Mouse (Mus musculus) liver, adult 2 months (tissue): ENCODE measurements around the gene Med26. TPM values are rescaled to one million over a fixed set of nuclear protein-coding genes. Genes with fewer than 3 reads are reported as not detected.

Experiments
- DNase-seq: peaks from one replicate; pipeline ENCODE4 v3.0.0-alpha.2; 2011; ENCODE audit warnings: low read depth, low spot score; ENCODE audit errors: extremely low read depth
- H3K27ac ChIP-seq: fragments of 200-500 bp; replicated peaks from 2 replicates; pipeline ENCODE4 v1.5.1; 2012; ENCODE audit warnings: low read depth, mild to moderate bottlenecking, control low read depth, inconsistent platforms, low read length; ENCODE audit not compliant: insufficient read depth
- H3K27me3 ChIP-seq: fragments of 200-500 bp; 2 replicates; pipeline ENCODE4 v1.6.1; 2012; ENCODE audit warnings: mild to moderate bottlenecking, moderate library complexity, low read length, inconsistent platforms; ENCODE audit not compliant: control insufficient read depth, insufficient read depth
- H3K36me3 ChIP-seq: fragments of 200-500 bp; 2 replicates; pipeline ENCODE4 v1.6.1; 2012; ENCODE audit warnings: low read length, inconsistent platforms; ENCODE audit not compliant: control insufficient read depth, insufficient read depth
- H3K4me1 ChIP-seq: fragments of 200-500 bp; 2 replicates; pipeline ENCODE4 v1.6.1; 2011; ENCODE audit warnings: low read length; ENCODE audit not compliant: control insufficient read depth, insufficient read depth
- H3K4me3 ChIP-seq: fragments of 200-500 bp; 2 replicates; pipeline ENCODE4 v1.5.1; 2011; ENCODE audit warnings: low read depth, mild to moderate bottlenecking, control low read depth, low read length, moderate library complexity; ENCODE audit not compliant: insufficient read depth
- H3K79me2 ChIP-seq: fragments of 200-500 bp; 2 replicates; pipeline ENCODE4 v1.6.1; 2012; ENCODE audit warnings: inconsistent platforms, mild to moderate bottlenecking, low read length, moderate library complexity; ENCODE audit not compliant: control insufficient read depth, insufficient read depth
- H3K9ac ChIP-seq: fragments of 200-500 bp; 2 replicates; pipeline ENCODE4 v1.6.1; 2012; ENCODE audit warnings: low read depth, mild to moderate bottlenecking, control low read depth, inconsistent platforms, low read length
- CTCF ChIP-seq: fragments of 200-500 bp; IDR thresholded peaks from 2 replicates; pipeline ENCODE4 v1.5.1; 2011; ENCODE audit warnings: low read depth, low read length, control low read depth
- POLR2A ChIP-seq: fragments of 200-500 bp; IDR thresholded peaks from 2 replicates; pipeline ENCODE4 v1.6.1; 2011; ENCODE audit warnings: low read length, control low read depth; ENCODE audit not compliant: insufficient read depth; ENCODE audit errors: extremely low read depth
- WGBS: fragments of 180-500 bp; shearing (Covaris S2); methylation state at CpG from one replicate; pipeline ENCODE4 v1.1.7; 2018; 5-methylcytosine and 5-hydroxymethylcytosine counted together
- polyA plus RNA-seq: library from polyadenylated mRNA; depleted of rRNA; stranded (reverse); fragments of >200 nt; gene quantifications from 2 replicates; pipeline ENCODE4 v1.2.3, GENCODE M21; 2012
- total RNA-seq: library from RNA; depleted of rRNA; stranded (reverse); fragments of >200 nt; gene quantifications from 2 replicates; pipeline ENCODE4 v1.2.3, GENCODE M21; 2014

Gene Med26
- total and polyA plus RNA-seq, 2 experiments = 1.3 to 6.0 TPM

DNA sequence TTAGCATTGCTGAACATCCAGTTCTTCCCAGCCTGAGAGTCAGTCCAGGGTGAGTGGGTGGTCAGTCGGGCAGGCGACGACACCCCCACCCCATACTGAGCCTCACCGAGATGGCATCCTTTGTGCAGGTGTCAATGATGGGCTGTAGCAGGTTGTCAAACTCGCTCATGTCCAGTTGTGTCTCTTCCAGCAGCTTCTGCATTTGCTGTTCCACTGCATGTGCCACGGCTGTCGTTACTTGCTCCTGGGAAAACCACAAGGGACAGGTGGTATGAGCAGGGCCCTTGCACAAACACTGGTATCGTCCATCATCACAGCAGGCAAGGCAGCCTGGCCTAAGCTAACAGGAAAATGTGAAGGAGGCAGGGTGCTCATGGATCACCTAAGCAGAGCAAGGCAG, 78.1 kb downstream of the Med26 start:
- H3K4me3 ChIP-seq = no peak overlapping the region
- H3K27me3 ChIP-seq = no peaks in the 10 kb centered on the region
- H3K4me1 ChIP-seq = peaks cover 16% of the 10 kb centered on the region
- no peak overlapping the region for H3K27ac ChIP-seq
- WGBS = 94% methylated on average over 8 of the region's 8 CpGs
- TF ChIP-seq POLR2A (no peak), CTCF (no peak)
- H3K36me3 ChIP-seq = peaks cover 28% of the 10 kb centered on the region
- no peaks in the 10 kb centered on the region for H3K79me2 ChIP-seq
- DNase-seq = no peak
- no peak overlapping the region for H3K9ac ChIP-seq

DNA sequence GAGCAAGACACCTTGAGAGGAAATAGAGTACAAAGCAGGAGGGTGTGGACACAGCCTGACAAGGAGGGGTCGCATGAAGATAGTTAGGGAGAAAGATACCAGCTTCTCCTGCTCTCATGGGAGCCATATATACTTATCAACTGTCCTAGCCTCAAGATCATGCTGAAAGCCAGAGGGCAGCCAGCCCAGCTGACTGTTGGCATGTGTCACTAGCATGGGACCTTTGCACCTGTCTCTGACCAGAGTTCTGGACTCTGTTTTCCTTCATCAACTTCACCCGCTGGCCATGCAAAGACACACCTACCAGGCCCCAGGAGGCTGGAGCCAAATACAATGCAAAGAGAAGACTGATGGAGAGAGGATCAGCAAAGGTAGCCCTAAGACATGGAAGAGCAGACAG, 78.8 kb downstream of the Med26 start:
- no peaks in the 10 kb centered on the region for H3K79me2 ChIP-seq
- peaks cover 15% of the 10 kb centered on the region for H3K4me1 ChIP-seq
- no peak overlapping the region for H3K9ac ChIP-seq
- TF ChIP-seq CTCF (no peak), POLR2A (no peak)
- H3K4me3 ChIP-seq = no peak overlapping the region
- H3K36me3 ChIP-seq = peaks cover 28% of the 10 kb centered on the region
- peak overlapping the region; percentile 37 for H3K27ac ChIP-seq
- WGBS = 46% methylated on average over 2 of the region's 2 CpGs
- DNase-seq = peak; percentile 92
- no peaks in the 10 kb centered on the region for H3K27me3 ChIP-seq

DNA sequence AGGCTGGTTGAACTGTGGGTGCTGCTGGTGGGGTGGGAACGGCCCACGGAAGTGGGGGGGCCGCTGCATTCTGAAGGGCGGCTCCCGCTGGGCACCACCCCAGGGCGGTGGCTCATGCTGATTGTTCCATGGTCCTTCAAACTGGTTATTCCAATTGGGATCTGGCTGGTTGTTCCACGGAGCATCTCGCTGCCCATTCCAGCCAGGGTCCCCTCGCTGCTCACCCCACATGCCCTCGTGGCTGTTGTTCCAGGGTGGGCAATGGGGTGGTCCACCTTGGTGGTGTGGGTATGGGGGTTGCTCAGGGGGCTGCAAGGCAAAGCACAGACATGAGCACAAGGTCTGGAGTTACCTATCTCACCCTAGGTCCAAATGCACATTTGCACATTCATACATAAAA, 83.9 kb downstream of the Med26 start:
- H3K4me1 ChIP-seq = peaks cover 6% of the 10 kb centered on the region
- TF ChIP-seq POLR2A (no peak), CTCF (no peak)
- H3K9ac ChIP-seq = no peak overlapping the region
- no peaks in the 10 kb centered on the region for H3K27me3 ChIP-seq
- peaks cover 37% of the 10 kb centered on the region for H3K36me3 ChIP-seq
- no peak overlapping the region for H3K27ac ChIP-seq
- no peak overlapping the region for H3K4me3 ChIP-seq
- 97% methylated on average over 10 of the region's 10 CpGs for WGBS
- DNase-seq = no peak
- H3K79me2 ChIP-seq = no peaks in the 10 kb centered on the region

DNA sequence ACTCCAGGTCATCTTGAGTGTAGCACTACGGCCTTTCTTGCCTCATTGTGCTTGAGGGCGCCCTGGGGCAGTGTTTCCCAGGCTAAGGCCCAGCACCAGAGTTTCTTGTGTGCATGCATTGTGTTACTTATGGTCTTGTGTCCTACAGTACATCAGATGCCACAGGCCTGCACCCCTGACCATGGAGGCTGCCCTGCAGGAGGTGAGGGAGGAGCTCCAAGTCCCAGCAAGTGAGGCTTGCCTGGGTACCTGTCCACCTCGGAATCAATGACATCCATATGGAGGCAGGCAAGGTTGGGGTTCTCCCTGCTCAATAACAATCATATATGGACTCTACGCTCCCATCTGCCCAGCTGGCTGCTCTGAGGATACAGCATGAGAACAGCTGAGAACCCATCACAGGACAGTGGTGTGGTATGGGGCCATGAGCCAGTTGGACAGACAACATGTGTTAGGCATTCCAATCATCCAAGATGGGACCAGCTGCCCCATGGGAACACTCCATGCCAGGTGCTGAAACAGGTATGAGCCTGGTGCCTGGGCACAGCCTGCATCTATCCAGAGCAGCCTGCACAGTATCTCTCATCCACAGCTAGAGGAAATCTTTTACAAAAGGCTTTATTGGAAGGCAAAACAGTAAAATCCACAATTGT, 88.1 kb downstream of the Med26 start:
- no peaks in the 10 kb centered on the region for H3K27me3 ChIP-seq
- no peaks in the 10 kb centered on the region for H3K79me2 ChIP-seq
- no peaks in the 10 kb centered on the region for H3K4me1 ChIP-seq
- H3K27ac ChIP-seq = no peak overlapping the region
- no peak for DNase-seq
- no peak overlapping the region for H3K4me3 ChIP-seq
- peaks cover 14% of the 10 kb centered on the region; the same call in 1 of the 2 replicates for H3K36me3 ChIP-seq
- TF ChIP-seq CTCF = no peak
- TF ChIP-seq POLR2A = no peak
- H3K9ac ChIP-seq = no peak overlapping the region
- 91% methylated on average over 4 of the region's 4 CpGs for WGBS

DNA sequence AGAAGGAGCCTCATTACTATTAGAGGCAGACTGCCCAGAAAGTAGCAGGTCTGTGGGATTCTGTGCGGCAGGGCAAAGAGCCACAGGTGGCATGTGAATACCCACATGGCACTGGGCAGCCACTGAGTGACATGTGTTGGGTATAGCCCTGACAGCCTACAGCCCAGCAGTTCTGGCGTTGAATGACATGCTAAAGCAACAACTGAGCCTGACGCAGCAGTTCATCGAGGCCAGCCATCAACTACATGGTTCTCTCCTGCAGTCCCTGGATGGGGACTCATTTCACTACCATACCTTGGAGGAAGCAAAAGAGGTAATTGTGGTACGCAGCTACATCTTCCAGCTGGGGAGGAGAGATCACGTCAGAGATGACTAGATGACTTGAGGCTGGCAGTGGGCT, 89.6 kb downstream of the Med26 start:
- Histone ChIP-seq H3K9ac (no peak overlapping the region), H3K36me3 (peaks cover 17% of the 10 kb centered on the region; the same call in 1 of the 2 replicates), H3K4me3 (no peak overlapping the region), H3K27me3 (no peaks in the 10 kb centered on the region), H3K27ac (no peak overlapping the region), H3K4me1 (no peaks in the 10 kb centered on the region), H3K79me2 (no peaks in the 10 kb centered on the region)
- WGBS = 90% methylated on average over 6 of the region's 6 CpGs
- TF ChIP-seq CTCF (no peak), POLR2A (no peak)
- DNase-seq = no peak

DNA sequence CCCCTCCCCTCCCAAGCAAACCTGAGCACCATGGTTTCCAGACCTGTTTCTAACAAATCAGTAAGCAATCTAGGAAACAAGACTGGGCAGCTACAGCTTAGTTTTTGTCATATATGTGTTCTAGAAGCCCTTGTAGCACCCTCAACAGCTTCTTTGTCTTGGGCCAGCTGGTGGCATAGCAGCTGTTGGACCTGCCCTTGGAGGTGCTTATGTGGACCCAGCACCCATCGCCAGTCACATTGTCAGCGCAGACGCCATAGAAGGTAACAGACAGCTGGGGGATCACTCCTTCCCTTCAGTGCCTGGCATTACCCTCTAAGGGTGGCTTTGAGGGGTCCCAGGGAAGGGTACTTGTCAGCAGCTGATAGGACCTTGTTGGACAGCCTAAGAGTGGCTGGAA, 90.3 kb downstream of the Med26 start:
- DNase-seq = no peak
- peaks cover 18% of the 10 kb centered on the region; the same call in 1 of the 2 replicates for H3K36me3 ChIP-seq
- H3K4me1 ChIP-seq = no peaks in the 10 kb centered on the region
- no peak overlapping the region for H3K27ac ChIP-seq
- no peaks in the 10 kb centered on the region for H3K79me2 ChIP-seq
- 96% methylated on average over 3 of the region's 3 CpGs for WGBS
- H3K27me3 ChIP-seq = no peaks in the 10 kb centered on the region
- H3K9ac ChIP-seq = no peak overlapping the region
- H3K4me3 ChIP-seq = no peak overlapping the region
- TF ChIP-seq POLR2A (no peak), CTCF (no peak)
